Mouse (Mus musculus) limb, embryonic 15.5 days (tissue): ENCODE data around the gene Bpifa1. TPM values are rescaled to one million over a fixed set of nuclear protein-coding genes. Genes with fewer than 3 reads are reported as not detected.
"Not testable (repeated sequence)": the region's sequence is repeated elsewhere in the genome, so short reads cannot be mapped to it uniquely, and the experiment has no call there.

Source experiments
- ATAC-seq: fragments of 200-750 bp; cut with Nextera tagmentation; 2 replicates; pipeline ENCODE4 v1.8.0; 2017; ENCODE audit warnings: low read depth, moderate TSS enrichment; ENCODE audit not compliant: insufficient number of reproducible peaks, low FRiP score, low TSS enrichment
- H3K27ac ChIP-seq: fragments of 300-500 bp; sonication (generic); 2 replicates; pipeline ENCODE4 v1.5.1; 2015; ENCODE audit warnings: moderate library complexity, mild to moderate bottlenecking, inconsistent platforms
- H3K27me3 ChIP-seq: fragments of 300-500 bp; sonication (generic); 2 replicates; pipeline ENCODE4 v1.6.1; 2015; ENCODE audit warnings: inconsistent platforms
- H3K36me3 ChIP-seq: fragments of 300-500 bp; sonication (generic); 2 replicates; pipeline ENCODE4 v1.6.1; 2015; ENCODE audit warnings: inconsistent platforms
- H3K4me1 ChIP-seq: fragments of 300-500 bp; sonication (generic); 2 replicates; pipeline ENCODE4 v1.6.1; 2015; ENCODE audit warnings: inconsistent platforms
- H3K4me2 ChIP-seq: fragments of 300-500 bp; sonication (generic); 2 replicates; pipeline ENCODE4 v1.6.1; 2015; ENCODE audit warnings: mild to moderate bottlenecking, inconsistent platforms
- H3K4me3 ChIP-seq: fragments of 300-500 bp; sonication (generic); 2 replicates; pipeline ENCODE4 v1.5.1; 2015; ENCODE audit warnings: mild to moderate bottlenecking, inconsistent platforms
- H3K9ac ChIP-seq: fragments of 300-500 bp; sonication (generic); 2 replicates; pipeline ENCODE4 v1.6.1; 2015; ENCODE audit warnings: inconsistent platforms
- H3K9me3 ChIP-seq: fragments of 300-500 bp; sonication (generic); 2 replicates; pipeline ENCODE4 v1.6.1; 2016; ENCODE audit warnings: inconsistent platforms
- WGBS: fragments of 180-500 bp; shearing (Covaris S2); methylation state at CpG from one replicate; pipeline ENCODE4 v1.1.7; 2015; 5-methylcytosine and 5-hydroxymethylcytosine counted together
- polyA plus RNA-seq: library from polyadenylated mRNA; unstranded; fragments of >200 nt; fragmentation: Nextera tagmentation; extraction: Ambion mirVana; gene quantifications from 2 replicates; pipeline ENCODE4 v1.2.1, GENCODE M21; 2015

Bpifa1 gene
- not detected in 2 replicates for polyA plus RNA-seq

GRCm38 (mm10) chr2:154142580-154142979, at the start of gene Bpifa1:
Gene Bpifa1, plus strand, starts transcription at chr2:154142880.
- Histone ChIP-seq H3K4me3 (no peak within 1 kb of the TSS), H3K27ac (no peak within 1 kb of the TSS), H3K4me1 (no peaks in the 10 kb centered on the region), H3K9ac (no peak within 1 kb of the TSS), H3K4me2 (no peak within 1 kb of the TSS), H3K9me3 (no peaks in the 10 kb centered on the region), H3K27me3 (no peaks in the 10 kb centered on the region), H3K36me3 (no peaks in the 10 kb centered on the region)
- WGBS, result 82% methylated on average over 4 of the region's 4 CpGs
- ATAC-seq, result no peak

- Histone ChIP-seq H3K4me3 (no peak overlapping the region), H3K27ac (no peak overlapping the region), H3K9ac (no peak overlapping the region), H3K4me1 (no peaks in the 10 kb centered on the region), H3K36me3 (no peaks in the 10 kb centered on the region), H3K4me2 (no peak overlapping the region), H3K27me3 (no peaks in the 10 kb centered on the region), H3K9me3 (no peaks in the 10 kb centered on the region)
- ATAC-seq, result no peak
- WGBS, result 46% methylated on average over 1 of the region's 1 CpGs
These were observed 44.9 kb upstream of the Bpifa1 start for GRCm38 (mm10) chr2:154097734-154098133.

GRCm38 (mm10) chr2:154117381-154117780, 25.3 kb upstream of the Bpifa1 start:
- H3K9me3 ChIP-seq, result no peaks in the 10 kb centered on the region
- no peaks in the 10 kb centered on the region for H3K36me3 ChIP-seq
- no peak overlapping the region for H3K4me2 ChIP-seq
- ATAC-seq, result no peak
- H3K27ac ChIP-seq, result no peak overlapping the region
- H3K9ac ChIP-seq, result no peak overlapping the region
- WGBS, result 74% methylated on average over 3 of the region's 3 CpGs
- no peaks in the 10 kb centered on the region for H3K27me3 ChIP-seq
- H3K4me3 ChIP-seq, result no peak overlapping the region
- no peaks in the 10 kb centered on the region for H3K4me1 ChIP-seq

- Histone ChIP-seq H3K4me1 (no peaks in the 10 kb centered on the region), H3K4me2 (no peak within 1 kb of the TSS), H3K36me3 (no peaks in the 10 kb centered on the region), H3K27me3 (no peaks in the 10 kb centered on the region), H3K4me3 (no peak within 1 kb of the TSS), H3K9ac (no peak within 1 kb of the TSS), H3K9me3 (no peaks in the 10 kb centered on the region), H3K27ac (no peak within 1 kb of the TSS)
- no peak for ATAC-seq
- 54% methylated on average over 2 of the region's 2 CpGs for WGBS
These were observed 12.6 kb upstream of the Bpifa1 start, which contains the start of gene Bpifa3 for GRCm38 (mm10) chr2:154130120-154130519. Gene Bpifa3, plus strand, starts transcription at chr2:154130336.

- no peak overlapping the region for H3K4me2 ChIP-seq
- H3K9me3 ChIP-seq, result no peaks in the 10 kb centered on the region
- 49% methylated on average over 3 of the region's 3 CpGs for WGBS
- no peaks in the 10 kb centered on the region for H3K36me3 ChIP-seq
- no peak overlapping the region for H3K4me3 ChIP-seq
- no peak for ATAC-seq
- no peak overlapping the region for H3K9ac ChIP-seq
- no peak overlapping the region for H3K27ac ChIP-seq
- no peaks in the 10 kb centered on the region for H3K4me1 ChIP-seq
- H3K27me3 ChIP-seq, result no peaks in the 10 kb centered on the region
These were observed 1.1 kb downstream of the Bpifa1 start for GRCm38 (mm10) chr2:154143735-154144134.

GRCm38 (mm10) chr2:154147496-154147895, 4.8 kb downstream of the Bpifa1 start:
- Histone ChIP-seq H3K27ac (no peak overlapping the region), H3K4me2 (no peak overlapping the region), H3K4me3 (no peak overlapping the region), H3K27me3 (no peaks in the 10 kb centered on the region), H3K36me3 (no peaks in the 10 kb centered on the region), H3K9ac (no peak overlapping the region), H3K4me1 (no peaks in the 10 kb centered on the region), H3K9me3 (no peaks in the 10 kb centered on the region)
- WGBS, result 76% methylated on average over 4 of the region's 4 CpGs
- no peak for ATAC-seq

GRCm38 (mm10) chr2:154158433-154158832, 15.8 kb downstream of the Bpifa1 start:
- no peaks in the 10 kb centered on the region for H3K36me3 ChIP-seq
- no peak overlapping the region for H3K4me3 ChIP-seq
- H3K27ac ChIP-seq, result no peak overlapping the region
- H3K9me3 ChIP-seq, result no peaks in the 10 kb centered on the region
- no peak overlapping the region for H3K9ac ChIP-seq
- no peaks in the 10 kb centered on the region for H3K27me3 ChIP-seq
- WGBS, result 31% methylated on average over 3 of the region's 3 CpGs
- H3K4me1 ChIP-seq, result no peaks in the 10 kb centered on the region
- ATAC-seq, result no peak
- H3K4me2 ChIP-seq, result no peak overlapping the region

- 77% methylated on average over 8 of the region's 8 CpGs for WGBS
- ATAC-seq, result no peak
- Histone ChIP-seq H3K27me3 (no peaks in the 10 kb centered on the region), H3K9me3 (no peaks in the 10 kb centered on the region), H3K9ac (no peak within 1 kb of the TSS), H3K4me3 (no peak within 1 kb of the TSS), H3K4me2 (no peak within 1 kb of the TSS), H3K4me1 (no peaks in the 10 kb centered on the region), H3K36me3 (no peaks in the 10 kb centered on the region), H3K27ac (no peak within 1 kb of the TSS)
These were observed 19.6 kb downstream of the Bpifa1 start, which contains the start of gene Bpifa5 for GRCm38 (mm10) chr2:154162307-154162706. Gene Bpifa5, plus strand, starts transcription at chr2:154162607.

- Histone ChIP-seq H3K27ac (no peak overlapping the region), H3K4me3 (no peak overlapping the region), H3K36me3 (no peaks in the 10 kb centered on the region), H3K4me2 (no peak overlapping the region), H3K27me3 (no peaks in the 10 kb centered on the region), H3K4me1 (no peaks in the 10 kb centered on the region), H3K9ac (no peak overlapping the region), H3K9me3 (no peaks in the 10 kb centered on the region)
- 87% methylated on average over 5 of the region's 5 CpGs for WGBS
- no peak for ATAC-seq
These were observed 20.6 kb downstream of the Bpifa1 start for GRCm38 (mm10) chr2:154163306-154163705.

- Histone ChIP-seq H3K9ac (no peak overlapping the region), H3K9me3 (no peaks in the 10 kb centered on the region), H3K27ac (no peak overlapping the region), H3K36me3 (no peaks in the 10 kb centered on the region), H3K4me3 (no peak overlapping the region), H3K27me3 (no peaks in the 10 kb centered on the region), H3K4me1 (no peaks in the 10 kb centered on the region), H3K4me2 (no peak overlapping the region)
- 72% methylated on average over 3 of the region's 3 CpGs for WGBS
- no peak for ATAC-seq
These were observed 26.5 kb downstream of the Bpifa1 start for GRCm38 (mm10) chr2:154169172-154169571.

GRCm38 (mm10) chr2:154171621-154172020, 28.9 kb downstream of the Bpifa1 start:
- H3K27me3 ChIP-seq, result no peaks in the 10 kb centered on the region
- H3K9ac ChIP-seq, result no peak overlapping the region
- H3K27ac ChIP-seq, result no peak overlapping the region
- no peak overlapping the region for H3K4me2 ChIP-seq
- H3K4me3 ChIP-seq, result no peak overlapping the region
- WGBS, result 66% methylated on average over 6 of the region's 6 CpGs
- ATAC-seq, result no peak
- H3K9me3 ChIP-seq, result no peaks in the 10 kb centered on the region
- no peaks in the 10 kb centered on the region for H3K36me3 ChIP-seq
- no peaks in the 10 kb centered on the region for H3K4me1 ChIP-seq

GRCm38 (mm10) chr2:154173313-154173712, 30.6 kb downstream of the Bpifa1 start:
- Histone ChIP-seq H3K36me3 (no peaks in the 10 kb centered on the region), H3K27ac (no peak overlapping the region), H3K4me1 (no peaks in the 10 kb centered on the region), H3K4me2 (no peak overlapping the region), H3K9ac (no peak overlapping the region), H3K27me3 (no peaks in the 10 kb centered on the region), H3K9me3 (no peaks in the 10 kb centered on the region), H3K4me3 (no peak overlapping the region)
- WGBS, result 43% methylated on average over 1 of the region's 1 CpGs
- no peak for ATAC-seq

- not testable (repeated sequence) for H3K9ac ChIP-seq, H3K4me1 ChIP-seq, H3K4me3 ChIP-seq, H3K4me2 ChIP-seq, H3K27ac ChIP-seq, H3K9me3 ChIP-seq, ATAC-seq, H3K36me3 ChIP-seq, H3K27me3 ChIP-seq
- WGBS, result 76% methylated on average over 7 of the region's 7 CpGs
These were observed 39.2 kb downstream of the Bpifa1 start for GRCm38 (mm10) chr2:154181900-154182299.
